Comparison of ENCODE assay signal across 21 mouse cellular contexts in genomic region chr5:150370895-150371294, GRCm38 (mm10).
"Had no signal": no experiment of that assay in that cellular context is flagged by ENCODE, and none has a peak within 500 bp of the region (broad histone marks: within the 10 kb centered on the region; RNA-seq: fewer than 3 reads in every experiment).

No protein-coding gene starts in this region.

- ATAC-seq: liver, embryonic 12.5 days; midbrain, embryonic 13.5 days; midbrain, embryonic 16.5 days had no signal

- H3K36me3 ChIP-seq: kidney, embryonic 15.5 days; liver, embryonic 12.5 days; lung, embryonic 15.5 days; midbrain, embryonic 10.5 days; stomach, embryonic 15.5 days had no signal

- H3K9me3 ChIP-seq: kidney, embryonic 15.5 days; liver, embryonic 12.5 days; midbrain, embryonic 13.5 days; stomach, embryonic 15.5 days had no signal

- H3K27me3 ChIP-seq: kidney, embryonic 15.5 days; liver, embryonic 12.5 days; lung, embryonic 15.5 days; midbrain, embryonic 13.5 days; neural tube, embryonic 13.5 days; stomach, embryonic 15.5 days had no signal

- H3K4me3 ChIP-seq: kidney, embryonic 15.5 days; left cerebral cortex, adult 2 months; liver, embryonic 12.5 days; lung, embryonic 15.5 days; midbrain, embryonic 10.5 days; midbrain, embryonic 13.5 days; myocyte; neural tube, embryonic 13.5 days; stomach, embryonic 15.5 days had no signal

- H3K4me2 ChIP-seq: kidney, embryonic 15.5 days; liver, embryonic 12.5 days; lung, embryonic 15.5 days; midbrain, embryonic 13.5 days; neural tube, embryonic 13.5 days; stomach, embryonic 15.5 days had no signal

- H3K4me1 ChIP-seq: kidney, embryonic 15.5 days; lung, embryonic 15.5 days; midbrain, embryonic 13.5 days; neural tube, embryonic 13.5 days had no signal

- H3K27ac ChIP-seq: kidney, embryonic 15.5 days; left cerebral cortex, adult 2 months; liver, embryonic 12.5 days; lung, embryonic 15.5 days; midbrain, embryonic 10.5 days; midbrain, embryonic 13.5 days; neural tube, embryonic 13.5 days; stomach, embryonic 15.5 days had no signal

- H3K9ac ChIP-seq: kidney, embryonic 15.5 days; liver, embryonic 12.5 days; lung, embryonic 15.5 days; midbrain, embryonic 13.5 days; neural tube, embryonic 13.5 days; stomach, embryonic 15.5 days had no signal

- DNase-seq: kidney, adult 11 months; kidney, adult 8-10 months; kidney, postnatal 10 days; kidney, postnatal 36 days; layer of hippocampus, postnatal 36 days; lung, postnatal 14 days; lung, postnatal 4 days; retina, postnatal 1 day; right cerebral cortex, postnatal 25 days; spleen, adult 18-20 months; thymus, postnatal 25 days had no signal
